Mouse (Mus musculus) C2C12 (cell line): Measurements from ENCODE around the gene Rhbdd2. TPM values are rescaled to one million over a fixed set of nuclear protein-coding genes. Genes with fewer than 3 reads are reported as not detected.
A peak's percentile ranks its signal among the peaks of the same experiment; 100 is the strongest.

Source experiments
- H3K27me3 ChIP-seq: one replicate; pipeline ENCODE4 v1.6.1; 2011; ENCODE audit not compliant: control insufficient read depth, insufficient read depth, insufficient read length
- H3K36me3 ChIP-seq: one replicate; pipeline ENCODE4 v1.6.1; 2011; ENCODE audit not compliant: control insufficient read depth, insufficient read depth
- H3K4me3 ChIP-seq: one replicate; pipeline ENCODE4 v1.5.1; 2011; ENCODE audit warnings: mild to moderate bottlenecking, control low read depth; ENCODE audit not compliant: poor library complexity, insufficient read depth, severe bottlenecking
- H3K79me2 ChIP-seq: one replicate; pipeline ENCODE4 v1.6.1; 2011; ENCODE audit not compliant: control insufficient read depth, insufficient read depth
- H3K79me3 ChIP-seq: one replicate; pipeline ENCODE4 v1.6.1; 2011; ENCODE audit warnings: low read depth, control low read depth
- H3ac ChIP-seq: one replicate; pipeline ENCODE3; 2011; ENCODE audit warnings: low read depth; ENCODE audit not compliant: control insufficient read depth, insufficient read length
- CEBPB ChIP-seq: IDR thresholded peaks from one replicate; pipeline ENCODE4 v1.6.1; 2011; ENCODE audit warnings: low read depth, mild to moderate bottlenecking, control low read depth, moderate library complexity
- CTCF ChIP-seq: IDR thresholded peaks from one replicate; pipeline ENCODE4 v1.5.1; 2011; ENCODE audit not compliant: control insufficient read depth, insufficient read depth, insufficient read length
- FOSL1 ChIP-seq: IDR thresholded peaks from one replicate; pipeline ENCODE4 v1.8.0; 2011; ENCODE audit warnings: mild to moderate bottlenecking, low read length; ENCODE audit not compliant: poor library complexity, insufficient read depth, severe bottlenecking
- MAX ChIP-seq: IDR thresholded peaks from one replicate; pipeline ENCODE4 v1.6.1; 2011; ENCODE audit warnings: mild to moderate bottlenecking, control low read depth
- MYOD1 ChIP-seq: IDR thresholded peaks from one replicate; pipeline ENCODE4 v1.6.1; 2011; ENCODE audit warnings: low read depth; ENCODE audit not compliant: control insufficient read depth, insufficient read length
- MYOG ChIP-seq: IDR thresholded peaks from one replicate; pipeline ENCODE4 v1.6.1; 2011; ENCODE audit not compliant: control insufficient read depth, insufficient read length; ENCODE audit errors: extremely low read depth
- USF1 ChIP-seq: IDR thresholded peaks from one replicate; pipeline ENCODE4 v1.6.1; 2011; ENCODE audit warnings: low read depth, mild to moderate bottlenecking, control low read depth, moderate library complexity
- polyA plus RNA-seq: library from polyadenylated mRNA; unstranded; fragments of >200 nt; fragmentation: generic; extraction: Trizol; gene quantifications from one replicate; pipeline ENCODE4 v1.2.1, GENCODE M21; 2012; ENCODE audit warnings: missing spikeins

Gene Rhbdd2
- polyA plus RNA-seq, 1 experiment: 16.7 TPM

GRCm38 (mm10) chr5:135657703-135658373 lies 25.4 kb downstream of the Rhbdd2 start:
- Histone ChIP-seq H3K4me3 (no peak overlapping the region), H3ac (no peak overlapping the region), H3K79me2 (no peaks in the 10 kb centered on the region), H3K36me3 (no peaks in the 10 kb centered on the region), H3K27me3 (no peaks in the 10 kb centered on the region), H3K79me3 (no peaks in the 10 kb centered on the region)
- TF ChIP-seq FOSL1 (no peak), CEBPB (no peak), CTCF (no peak), USF1 (no peak), MYOG (no peak), MAX (no peak), MYOD1 (no peak)

- no peaks in the 10 kb centered on the region for H3K36me3 ChIP-seq
- TF ChIP-seq MAX (no peak), USF1 (no peak)
- H3K4me3 ChIP-seq: no peak overlapping the region
- H3K79me3 ChIP-seq: no peaks in the 10 kb centered on the region
- no peak overlapping the region for H3ac ChIP-seq
- H3K27me3 ChIP-seq: no peaks in the 10 kb centered on the region
- no peaks in the 10 kb centered on the region for H3K79me2 ChIP-seq
Measured at GRCm38 (mm10) chr5:135659956-135660355, 27.5 kb downstream of the Rhbdd2 start.

DNA sequence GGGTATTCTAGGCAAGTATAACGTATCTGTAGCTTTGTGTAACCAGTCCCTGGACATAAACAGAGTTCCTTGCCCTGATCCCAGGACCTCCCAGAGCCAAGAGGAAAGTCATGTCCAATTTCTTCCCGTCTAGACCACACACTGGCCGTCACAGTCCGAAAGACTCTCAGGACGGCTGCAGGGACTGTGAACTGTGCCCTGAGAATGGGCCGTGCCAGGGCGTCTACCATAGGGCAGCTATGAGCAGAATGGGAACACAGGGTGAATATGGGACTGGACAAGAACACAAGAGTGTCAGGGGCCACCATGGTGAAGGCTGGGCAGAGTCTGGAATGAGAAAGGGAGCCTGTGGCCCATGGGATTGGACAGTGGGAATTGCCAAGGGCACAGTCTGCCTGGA lies 28.1 kb downstream of the Rhbdd2 start:
- Histone ChIP-seq H3K4me3 (no peak overlapping the region), H3K79me3 (no peaks in the 10 kb centered on the region), H3K36me3 (no peaks in the 10 kb centered on the region), H3K79me2 (no peaks in the 10 kb centered on the region), H3K27me3 (no peaks in the 10 kb centered on the region), H3ac (no peak overlapping the region)
- TF ChIP-seq MYOD1 (no peak), CTCF (no peak), MAX (no peak), MYOG (no peak), FOSL1 (no peak), CEBPB (no peak), USF1 (no peak)

DNA sequence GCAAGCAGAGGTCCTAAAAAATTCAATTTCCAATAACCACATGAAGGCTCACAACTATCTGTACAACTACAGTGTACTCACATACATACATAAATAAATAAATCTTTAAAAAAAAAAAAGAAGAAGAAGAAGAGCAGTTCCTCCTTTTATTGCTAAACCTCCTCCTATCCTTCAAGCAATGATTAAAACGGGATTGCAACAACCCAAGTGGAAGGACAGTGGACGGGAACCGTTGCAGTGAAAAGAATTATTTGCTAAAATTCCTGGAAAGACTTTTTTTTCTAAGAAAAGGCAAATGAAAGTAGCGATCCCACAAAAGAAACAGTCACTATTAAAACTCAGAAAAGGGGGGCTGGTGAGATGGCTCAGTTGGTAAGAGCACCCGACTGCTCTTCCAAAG lies 34.5 kb downstream of the Rhbdd2 start:
- Histone ChIP-seq H3K4me3 (no peak overlapping the region), H3K27me3 (no peaks in the 10 kb centered on the region), H3K36me3 (no peaks in the 10 kb centered on the region), H3K79me3 (no peaks in the 10 kb centered on the region), H3ac (no peak overlapping the region), H3K79me2 (no peaks in the 10 kb centered on the region)
- TF ChIP-seq CTCF: no peak
- TF ChIP-seq USF1: no peak
- TF ChIP-seq FOSL1: no peak
- TF ChIP-seq MYOG: no peak
- no peak for TF ChIP-seq CEBPB
- no peak for TF ChIP-seq MAX
- TF ChIP-seq MYOD1: no peak

- Histone ChIP-seq H3K79me3 (no peaks in the 10 kb centered on the region), H3K36me3 (no peaks in the 10 kb centered on the region), H3K27me3 (no peaks in the 10 kb centered on the region), H3K4me3 (no peak overlapping the region), H3K79me2 (no peaks in the 10 kb centered on the region), H3ac (no peak overlapping the region)
- TF ChIP-seq CEBPB: no peak
- no peak for TF ChIP-seq FOSL1
- no peak for TF ChIP-seq MYOG
- TF ChIP-seq MAX: no peak
- TF ChIP-seq CTCF: no peak
- TF ChIP-seq USF1: no peak
- no peak for TF ChIP-seq MYOD1
Measured at GRCm38 (mm10) chr5:135668071-135668470, 35.7 kb downstream of the Rhbdd2 start.

DNA sequence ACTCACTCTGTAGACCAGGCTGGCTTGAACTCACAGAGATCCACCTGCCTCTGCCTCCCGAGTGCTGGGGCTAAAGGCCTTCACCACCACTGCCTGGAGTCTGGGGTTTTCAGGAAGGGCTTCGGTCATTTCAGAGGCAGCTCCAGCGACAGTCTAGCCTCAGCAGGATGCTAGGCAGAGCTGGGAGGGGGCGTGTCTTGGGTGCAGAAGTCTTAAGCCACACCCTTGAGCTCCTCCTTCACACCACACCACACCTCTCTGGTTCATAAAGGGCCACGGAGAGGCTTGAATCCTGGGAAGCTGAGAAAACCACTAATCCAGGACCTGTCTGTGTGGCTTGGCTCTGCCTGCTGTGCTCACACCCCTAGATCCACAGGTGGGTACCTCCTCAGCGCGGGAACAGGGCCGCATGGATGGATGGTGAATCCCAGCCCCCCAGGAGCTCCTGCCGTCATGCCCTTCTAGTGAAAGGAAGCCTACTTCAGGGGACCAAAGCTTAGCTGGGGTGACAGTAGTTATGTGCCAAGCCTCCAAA lies 37.4 kb downstream of the Rhbdd2 start, which contains the start of gene Por:
Gene Por, plus strand, starts transcription at position 293 of the 535 bp plus-strand sequence.
- Histone ChIP-seq H3K27me3 (no peaks in the 10 kb centered on the region), H3K79me3 (no peaks in the 10 kb centered on the region), H3ac (peak within 1 kb of the TSS; percentile 19), H3K79me2 (no peaks in the 10 kb centered on the region), H3K4me3 (peak within 1 kb of the TSS; percentile 30), H3K36me3 (no peaks in the 10 kb centered on the region)
- TF ChIP-seq MAX (peak; percentile 14), FOSL1 (no peak)
